Mouse (Mus musculus) MEL-GATA-1-ER (cell line): ENCODE results near the gene Ogfod2.
A peak's percentile ranks its signal among the peaks of the same experiment; 100 is the strongest.

ENCODE experiments used
- DNase-seq: peaks from one replicate; pipeline ENCODE4 v3.0.0-alpha.2; 2012; ENCODE audit warnings: low read depth; ENCODE audit errors: extremely low read depth

Ogfod2 gene

GRCm38 (mm10) chr5:124111742-124112497 is at the start of gene Ogfod2:
Gene Ogfod2, plus strand, starts transcription at chr5:124112297.
- DNase-seq: peak; percentile 96

- no peak for DNase-seq
Measured at GRCm38 (mm10) chr5:124069657-124070056, 42.4 kb upstream of the Ogfod2 start.

- DNase-seq: no peak
Measured at GRCm38 (mm10) chr5:124073682-124074081, 38.4 kb upstream of the Ogfod2 start.

GRCm38 (mm10) chr5:124074845-124075307 is 37.2 kb upstream of the Ogfod2 start:
- no peak for DNase-seq

GRCm38 (mm10) chr5:124075716-124076115 is 36.4 kb upstream of the Ogfod2 start:
- no peak for DNase-seq

GRCm38 (mm10) chr5:124076559-124076958 is 35.5 kb upstream of the Ogfod2 start:
- DNase-seq: no peak

- no peak for DNase-seq
Measured at GRCm38 (mm10) chr5:124077241-124077640, 34.9 kb upstream of the Ogfod2 start.

GRCm38 (mm10) chr5:124077856-124078460 is 34.1 kb upstream of the Ogfod2 start:
- DNase-seq: no peak

- no peak for DNase-seq
Measured at GRCm38 (mm10) chr5:124078794-124079416, 33.2 kb upstream of the Ogfod2 start.

GRCm38 (mm10) chr5:124079880-124080279 is 32.2 kb upstream of the Ogfod2 start:
- DNase-seq: no peak

- no peak for DNase-seq
Measured at GRCm38 (mm10) chr5:124082447-124082846, 29.6 kb upstream of the Ogfod2 start.

- DNase-seq: no peak
Measured at GRCm38 (mm10) chr5:124082941-124083688, 29.0 kb upstream of the Ogfod2 start.

GRCm38 (mm10) chr5:124083850-124084587 is 28.1 kb upstream of the Ogfod2 start:
- DNase-seq: no peak

- no peak for DNase-seq
Measured at GRCm38 (mm10) chr5:124084588-124085173, 27.4 kb upstream of the Ogfod2 start.

GRCm38 (mm10) chr5:124085513-124085912 is 26.6 kb upstream of the Ogfod2 start:
- no peak for DNase-seq

GRCm38 (mm10) chr5:124086876-124087275 is 25.2 kb upstream of the Ogfod2 start:
- no peak for DNase-seq

GRCm38 (mm10) chr5:124089868-124090267 is 22.2 kb upstream of the Ogfod2 start:
- DNase-seq: no peak

- no peak for DNase-seq
Measured at GRCm38 (mm10) chr5:124091951-124092406, 20.1 kb upstream of the Ogfod2 start.

- DNase-seq: no peak
Measured at GRCm38 (mm10) chr5:124093120-124093794, 18.8 kb upstream of the Ogfod2 start.
